Mouse (Mus musculus) neural tube, embryonic 14.5 days (tissue): ENCODE measurements around the gene Vps4b. TPM values are rescaled to one million over a fixed set of nuclear protein-coding genes. Genes with fewer than 3 reads are reported as not detected.
"Not testable (repeated sequence)": the region's sequence is repeated elsewhere in the genome, so short reads cannot be mapped to it uniquely, and the experiment has no call there.

Experiments used
- ATAC-seq: fragments of 200-750 bp; cut with Nextera tagmentation; 2 replicates; pipeline ENCODE4 v1.8.0; 2017; ENCODE audit warnings: low read depth, mild to moderate bottlenecking, moderate TSS enrichment, moderate library complexity
- H3K27ac ChIP-seq: fragments of 300-500 bp; sonication (generic); 2 replicates; pipeline ENCODE4 v1.5.1; 2014; ENCODE audit warnings: low read depth, mild to moderate bottlenecking, control low read depth, low read length, moderate library complexity, mixed read lengths
- H3K27me3 ChIP-seq: fragments of 300-500 bp; sonication (generic); 2 replicates; pipeline ENCODE4 v1.6.1; 2014; ENCODE audit warnings: low read length; ENCODE audit not compliant: control insufficient read depth, insufficient read depth
- H3K36me3 ChIP-seq: fragments of 300-500 bp; sonication (generic); 2 replicates; pipeline ENCODE4 v1.6.1; 2014; ENCODE audit warnings: low read length, mixed read lengths; ENCODE audit not compliant: control insufficient read depth, insufficient read depth
- H3K4me1 ChIP-seq: fragments of 300-500 bp; sonication (generic); 2 replicates; pipeline ENCODE4 v1.6.1; 2014; ENCODE audit warnings: low read length; ENCODE audit not compliant: control insufficient read depth, insufficient read depth
- H3K4me2 ChIP-seq: fragments of 300-500 bp; sonication (generic); 2 replicates; pipeline ENCODE4 v1.6.1; 2014; ENCODE audit warnings: mild to moderate bottlenecking, low read depth, low read length, control low read depth
- H3K4me3 ChIP-seq: fragments of 300-500 bp; sonication (generic); 2 replicates; pipeline ENCODE4 v1.5.1; 2014; ENCODE audit warnings: low read depth, low read length, control low read depth, mixed read lengths
- H3K9ac ChIP-seq: fragments of 300-500 bp; sonication (generic); replicated peaks from 2 replicates; pipeline ENCODE4 v1.6.1; 2014; ENCODE audit warnings: low read depth, mild to moderate bottlenecking, control low read depth, low read length, mixed read lengths
- H3K9me3 ChIP-seq: fragments of 300-500 bp; sonication (generic); 2 replicates; pipeline ENCODE4 v1.6.1; 2016; ENCODE audit warnings: low read length; ENCODE audit not compliant: control insufficient read depth
- WGBS: fragments of 180-500 bp; shearing (Covaris S2); extraction: QIAGEN DNeasy Blood & Tissue Kit; methylation state at CpG from one replicate; pipeline ENCODE4 v1.1.7; 2014; 5-methylcytosine and 5-hydroxymethylcytosine counted together
- polyA plus RNA-seq: library from polyadenylated mRNA; unstranded; fragments of >200 nt; fragmentation: Nextera tagmentation; extraction: Ambion mirVana; gene quantifications from 2 replicates; pipeline ENCODE4 v1.2.1, GENCODE M21; 2014

Gene Vps4b
- polyA plus RNA-seq, 1 experiment from 2014 or later = 32.8 TPM

DNA sequence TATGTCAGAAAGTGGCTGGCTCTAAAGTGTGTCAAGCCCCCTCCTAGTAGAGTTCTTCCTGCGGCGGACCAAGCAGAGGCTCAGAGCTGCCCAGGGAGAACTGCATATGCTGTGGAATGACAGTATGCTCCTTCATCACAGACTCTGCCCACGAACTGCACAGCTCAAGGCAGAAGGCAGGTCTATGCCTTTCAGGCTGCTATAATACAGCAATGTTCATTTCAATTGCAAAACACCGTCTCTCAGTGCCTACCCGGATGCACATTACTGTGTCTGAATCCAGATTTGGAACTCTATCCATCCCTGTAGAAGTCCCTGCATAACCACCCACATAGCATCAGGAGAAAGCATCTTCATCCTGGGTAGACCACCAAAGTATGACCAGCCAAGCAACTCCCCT is 56.7 kb downstream of the Vps4b start:
- ATAC-seq = no peak
- no peak overlapping the region for H3K27ac ChIP-seq
- H3K27me3 ChIP-seq = no peaks in the 10 kb centered on the region
- no peak overlapping the region for H3K4me3 ChIP-seq
- no peaks in the 10 kb centered on the region for H3K4me1 ChIP-seq
- H3K9me3 ChIP-seq = no peaks in the 10 kb centered on the region
- no peaks in the 10 kb centered on the region for H3K36me3 ChIP-seq
- no peak overlapping the region for H3K9ac ChIP-seq
- H3K4me2 ChIP-seq = no peak overlapping the region
- WGBS = 91% methylated on average over 5 of the region's 5 CpGs

DNA sequence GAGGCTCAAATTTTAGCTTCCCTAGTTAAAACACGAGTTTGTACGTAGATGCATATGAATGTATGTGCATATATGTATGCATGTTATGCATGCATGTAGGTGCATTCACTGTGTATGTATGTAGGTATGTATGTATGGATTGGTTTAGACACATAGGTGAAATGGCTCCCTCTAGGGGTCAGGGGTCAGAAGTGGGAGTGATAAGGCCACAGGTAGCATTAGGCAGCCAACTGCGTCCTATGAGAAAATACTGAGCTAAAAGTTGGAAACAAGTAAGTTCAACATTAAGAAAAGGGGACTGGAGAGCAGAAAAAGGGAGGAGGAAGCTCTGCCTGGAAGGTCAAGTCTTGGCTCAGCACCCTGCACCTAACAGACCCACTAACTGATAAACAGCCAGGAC is 58.4 kb downstream of the Vps4b start:
- H3K27me3 ChIP-seq = no peaks in the 10 kb centered on the region
- no peak overlapping the region for H3K4me2 ChIP-seq
- H3K36me3 ChIP-seq = no peaks in the 10 kb centered on the region
- no peak for ATAC-seq
- no peaks in the 10 kb centered on the region for H3K4me1 ChIP-seq
- WGBS = 84% methylated on average over 3 of the region's 3 CpGs
- H3K9me3 ChIP-seq = no peaks in the 10 kb centered on the region
- no peak overlapping the region for H3K27ac ChIP-seq
- no peak overlapping the region for H3K9ac ChIP-seq
- H3K4me3 ChIP-seq = no peak overlapping the region

DNA sequence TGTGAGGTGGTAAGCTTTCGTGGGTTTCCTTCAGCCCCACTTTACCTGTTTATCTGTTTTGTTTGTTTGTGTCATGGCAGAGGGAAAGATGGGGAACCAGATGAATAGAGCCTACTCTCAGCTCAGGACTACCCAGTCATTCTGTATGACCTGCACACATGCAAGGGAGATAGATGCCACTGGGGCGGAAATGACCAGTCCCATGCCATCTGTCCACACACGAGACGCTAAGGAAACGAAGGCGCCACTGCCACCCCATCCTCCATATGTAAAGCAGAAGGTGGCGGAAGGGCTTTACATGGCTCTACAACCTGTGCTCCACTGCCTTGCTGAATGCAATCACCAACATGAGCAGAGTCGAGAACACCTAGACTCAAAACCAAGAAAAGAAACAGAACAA is 60.3 kb downstream of the Vps4b start:
- H3K4me1 ChIP-seq = no peaks in the 10 kb centered on the region
- H3K4me3 ChIP-seq = no peak overlapping the region
- no peak for ATAC-seq
- H3K27ac ChIP-seq = no peak overlapping the region
- no peak overlapping the region for H3K9ac ChIP-seq
- H3K36me3 ChIP-seq = no peaks in the 10 kb centered on the region
- no peaks in the 10 kb centered on the region for H3K9me3 ChIP-seq
- no peak overlapping the region for H3K4me2 ChIP-seq
- no peaks in the 10 kb centered on the region for H3K27me3 ChIP-seq
- WGBS = 93% methylated on average over 8 of the region's 8 CpGs

DNA sequence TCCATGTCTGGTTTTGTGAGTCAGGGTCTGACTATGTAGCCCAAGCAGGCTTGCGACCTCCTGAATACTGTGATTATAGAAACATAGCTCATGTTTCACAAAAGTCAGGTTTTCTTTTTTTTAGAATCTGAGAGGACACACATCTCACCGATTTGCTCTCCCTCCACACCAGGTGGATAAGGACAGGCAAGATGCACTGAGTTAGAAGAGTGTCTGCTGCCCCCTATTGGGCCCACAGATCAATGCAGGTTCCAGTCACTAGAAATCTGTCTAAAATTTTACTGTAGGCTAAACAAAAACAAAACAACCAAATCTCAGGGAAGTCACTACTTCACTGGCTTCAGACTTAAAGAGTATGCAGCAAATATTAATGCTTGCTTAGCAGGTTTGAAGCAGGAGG is 60.9 kb downstream of the Vps4b start:
- Histone ChIP-seq H3K4me1 (no peaks in the 10 kb centered on the region), H3K36me3 (no peaks in the 10 kb centered on the region), H3K27ac (no peak overlapping the region), H3K4me2 (no peak overlapping the region), H3K9me3 (no peaks in the 10 kb centered on the region), H3K27me3 (no peaks in the 10 kb centered on the region), H3K4me3 (no peak overlapping the region), H3K9ac (no peak overlapping the region)
- WGBS = 66% methylated on average over 2 of the region's 2 CpGs
- ATAC-seq = no peak

DNA sequence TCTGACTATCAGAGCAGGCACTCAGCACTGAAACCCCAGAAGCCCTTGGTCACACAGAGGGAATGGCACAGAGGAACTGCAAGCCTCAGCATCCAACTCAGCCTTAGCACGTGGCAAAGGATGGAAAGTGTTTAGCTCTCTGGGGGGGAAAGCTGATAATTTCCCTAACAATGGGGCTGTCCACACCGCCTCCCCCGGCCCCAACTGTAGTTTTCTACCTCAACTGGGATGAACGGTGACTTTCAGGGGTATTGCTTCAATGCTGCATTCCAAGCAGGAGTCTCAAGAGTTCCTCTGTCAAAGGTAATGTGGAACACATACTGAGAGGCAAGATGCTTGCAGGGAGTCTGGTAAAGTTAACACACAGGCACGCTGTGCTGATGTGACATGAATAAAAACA is 74.5 kb downstream of the Vps4b start:
- no peaks in the 10 kb centered on the region for H3K4me1 ChIP-seq
- no peaks in the 10 kb centered on the region for H3K9me3 ChIP-seq
- ATAC-seq = no peak
- H3K9ac ChIP-seq = no peak overlapping the region
- 25% methylated on average over 5 of the region's 5 CpGs for WGBS
- no peak overlapping the region for H3K4me3 ChIP-seq
- H3K4me2 ChIP-seq = no peak overlapping the region
- H3K27me3 ChIP-seq = no peaks in the 10 kb centered on the region
- H3K27ac ChIP-seq = no peak overlapping the region
- no peaks in the 10 kb centered on the region for H3K36me3 ChIP-seq

DNA sequence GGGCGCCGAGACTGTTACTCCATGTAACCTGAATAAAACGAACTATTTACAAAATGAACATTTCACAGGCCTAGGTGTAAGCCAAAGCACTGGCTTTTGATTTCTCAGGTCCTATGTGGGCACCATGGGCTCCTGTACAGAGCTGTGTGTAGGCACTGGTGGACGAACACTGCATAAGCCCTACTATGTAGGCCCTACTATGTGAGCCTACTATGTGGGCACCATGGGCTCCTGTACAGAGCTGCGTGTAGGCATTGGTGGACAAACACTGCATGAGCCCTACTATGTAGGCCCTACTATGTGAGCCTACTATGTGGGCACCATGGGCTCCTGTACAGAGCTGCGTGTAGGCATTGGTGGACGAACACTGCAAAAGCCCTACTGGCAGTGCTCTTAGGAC is 78.8 kb downstream of the Vps4b start:
- not testable (repeated sequence) for H3K9me3 ChIP-seq, H3K27ac ChIP-seq, H3K9ac ChIP-seq, H3K4me2 ChIP-seq, ATAC-seq, H3K4me3 ChIP-seq, H3K36me3 ChIP-seq, H3K4me1 ChIP-seq, H3K27me3 ChIP-seq
- 82% methylated on average over 7 of the region's 7 CpGs for WGBS

DNA sequence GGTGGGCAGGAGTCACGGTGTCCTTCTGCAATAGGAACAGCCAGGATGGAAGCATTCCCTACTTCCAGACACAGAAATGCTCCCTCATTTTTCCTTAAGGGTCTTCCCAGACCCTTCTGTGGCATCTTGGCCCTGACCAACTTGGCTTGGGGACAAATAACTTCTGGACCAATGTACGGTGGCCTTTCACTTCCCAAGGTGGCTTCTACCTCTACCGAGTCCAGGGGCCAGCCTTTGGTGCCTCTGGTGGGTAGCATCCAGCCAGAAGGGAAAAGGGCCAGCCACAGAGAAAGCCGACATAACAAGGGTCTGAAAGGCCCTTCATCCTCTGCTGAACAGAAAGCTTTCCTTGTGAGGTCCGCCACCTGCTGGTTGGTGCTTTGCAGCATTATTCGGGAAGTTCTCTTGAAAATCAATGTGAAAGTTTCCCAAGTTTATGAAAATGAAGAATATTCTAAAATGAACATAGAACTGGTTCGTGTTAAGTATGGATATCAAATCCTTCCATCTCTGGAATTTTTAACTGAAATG is 79.4 kb downstream of the Vps4b start:
- Histone ChIP-seq H3K4me3 (no peak overlapping the region), H3K4me2 (no peak overlapping the region), H3K9me3 (no peaks in the 10 kb centered on the region), H3K9ac (no peak overlapping the region), H3K36me3 (no peaks in the 10 kb centered on the region), H3K27ac (no peak overlapping the region), H3K4me1 (peaks cover 8% of the 10 kb centered on the region; the same call in 1 of the 2 replicates), H3K27me3 (no peaks in the 10 kb centered on the region)
- WGBS = 32% methylated on average over 7 of the region's 7 CpGs
- ATAC-seq = no peak

DNA sequence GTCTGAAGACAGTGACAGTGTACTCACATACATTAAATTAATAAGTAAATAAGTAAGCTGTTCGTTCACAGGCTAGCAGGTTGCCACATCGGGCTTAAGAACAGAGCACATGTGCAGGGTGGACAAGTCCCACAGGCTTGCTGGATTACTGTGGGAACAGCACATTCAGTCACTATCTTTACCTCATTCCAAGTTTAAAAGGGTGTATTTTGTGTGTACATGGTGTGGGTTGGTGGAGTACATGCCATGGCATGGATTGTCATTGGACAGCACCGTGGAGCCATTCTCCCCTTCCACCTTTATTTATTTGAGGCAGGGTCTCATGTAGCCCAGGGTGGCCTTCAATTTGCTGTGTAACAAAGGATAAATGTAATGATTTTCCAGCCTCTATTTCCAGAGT is 80.4 kb downstream of the Vps4b start:
- no peaks in the 10 kb centered on the region for H3K9me3 ChIP-seq
- H3K27me3 ChIP-seq = no peaks in the 10 kb centered on the region
- H3K4me1 ChIP-seq = peaks cover 13% of the 10 kb centered on the region
- H3K4me2 ChIP-seq = no peak overlapping the region
- H3K36me3 ChIP-seq = no peaks in the 10 kb centered on the region
- H3K4me3 ChIP-seq = no peak overlapping the region
- no peak overlapping the region for H3K9ac ChIP-seq
- H3K27ac ChIP-seq = no peak overlapping the region
- no peak for ATAC-seq
- WGBS = 89% methylated on average over 3 of the region's 3 CpGs

DNA sequence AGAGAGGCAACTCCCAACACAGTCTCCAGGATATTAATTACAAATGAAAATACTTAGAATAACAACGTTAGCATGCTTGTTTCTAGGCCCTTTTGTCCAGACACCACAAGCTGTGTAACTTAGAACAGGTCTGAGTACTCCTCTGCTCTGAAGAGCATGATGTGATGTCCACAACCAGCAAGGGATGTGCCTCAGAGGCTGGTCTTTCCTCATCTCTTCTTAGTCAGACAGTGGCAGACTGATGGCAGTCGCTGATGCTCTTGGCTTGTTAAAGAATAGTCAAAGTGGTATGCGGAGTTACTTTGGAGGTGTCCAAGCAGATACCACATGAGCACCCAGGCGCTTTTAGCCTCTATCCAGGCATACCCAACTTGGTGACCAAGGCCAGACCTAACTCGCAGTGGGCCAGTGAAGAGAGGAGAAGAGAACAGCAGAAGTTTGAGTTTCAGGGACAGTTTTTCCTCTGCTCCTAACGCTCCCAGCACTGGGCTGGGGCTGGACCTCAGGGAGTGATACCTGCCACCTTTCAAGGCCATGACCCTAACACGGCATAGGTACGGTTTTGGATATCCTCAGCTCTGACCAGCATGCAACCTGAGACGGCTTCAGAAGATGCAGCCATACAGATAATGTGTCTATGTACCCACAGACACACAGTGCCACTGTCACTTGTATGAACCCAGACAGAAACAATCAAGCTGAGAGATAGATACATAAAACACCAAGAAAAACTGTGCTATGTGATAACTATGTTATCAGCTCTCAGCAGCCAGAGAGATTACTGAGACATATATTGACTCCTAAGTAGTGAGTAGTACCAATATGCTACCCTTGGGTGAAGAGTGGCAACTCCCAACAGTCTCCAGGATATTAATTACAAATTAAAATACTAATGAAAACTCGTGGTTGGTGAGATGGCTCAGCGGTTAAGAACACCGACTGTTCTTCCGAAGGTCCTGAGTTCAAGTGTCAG is 81.1 kb downstream of the Vps4b start:
- Histone ChIP-seq H3K4me1 (peaks cover 13% of the 10 kb centered on the region), H3K27me3 (no peaks in the 10 kb centered on the region), H3K27ac (no peak overlapping the region), H3K36me3 (no peaks in the 10 kb centered on the region), H3K4me2 (peak overlapping the region; percentile 90; the same call in 1 of the 2 replicates), H3K4me3 (no peak overlapping the region), H3K9ac (no peak overlapping the region), H3K9me3 (no peaks in the 10 kb centered on the region)
- WGBS = 87% methylated on average over 13 of the region's 13 CpGs
- ATAC-seq = no peak
